Mouse (Mus musculus) layer of hippocampus, postnatal 14 days (tissue): Measurements from ENCODE around the gene Trhr2. TPM values are rescaled to one million over a fixed set of nuclear protein-coding genes. Genes with fewer than 3 reads are reported as not detected.
"Not testable (repeated sequence)": the region's sequence is repeated elsewhere in the genome, so short reads cannot be mapped to it uniquely, and the experiment has no call there.

Experiments used
- DNase-seq, 2 experiments: peaks; one replicate each; pipeline ENCODE4 v3.0.0; 2021 to 2022; ENCODE audit warnings: low spot score in 2 of 2, mixed read lengths in 1 of 2
- total RNA-seq, 2 experiments: library from RNA; stranded (reverse); gene quantifications; 2 replicates each; pipeline ENCODE4 v1.2.3; 2021

Gene Trhr2
- total RNA-seq, 2 experiments from 2014 or later, result 0.76 to 0.81 TPM

DNA sequence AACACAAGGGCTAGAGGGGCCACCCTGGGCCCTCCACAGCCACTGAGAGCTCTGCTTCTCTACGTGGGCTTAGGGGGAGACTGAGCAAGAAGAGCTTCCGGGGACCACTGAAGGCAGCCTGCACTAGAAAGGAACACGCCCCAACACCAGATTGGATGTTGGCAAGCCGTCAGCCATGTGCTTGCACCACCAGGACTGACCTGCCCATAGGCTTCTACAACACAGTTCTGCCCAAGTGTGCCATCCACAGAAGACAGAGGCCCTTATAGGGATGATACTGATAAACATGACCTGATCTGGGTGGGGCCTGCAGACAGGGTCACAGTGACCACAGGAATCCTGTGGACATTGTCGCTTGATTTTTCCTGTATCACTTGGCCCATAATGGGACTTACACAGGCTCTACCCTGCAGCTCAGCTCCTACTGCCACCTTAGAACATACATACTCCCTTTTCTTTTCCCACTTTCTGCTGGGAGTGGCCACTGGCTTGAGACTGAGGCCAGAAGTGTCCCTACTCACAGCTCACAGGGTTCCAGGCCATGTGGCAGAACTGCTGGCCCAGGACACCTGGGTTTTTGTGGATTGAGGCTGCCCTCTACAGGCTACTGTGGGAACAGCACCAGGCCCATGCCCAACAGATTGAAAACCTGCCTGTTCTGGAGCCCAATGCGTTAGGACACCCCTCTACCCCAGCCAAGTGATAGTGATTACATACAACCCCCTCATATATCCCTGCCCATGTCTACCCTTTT, 27.6 kb downstream of the Trhr2 start:
- DNase-seq, result peak; percentile 82 to 87

DNA sequence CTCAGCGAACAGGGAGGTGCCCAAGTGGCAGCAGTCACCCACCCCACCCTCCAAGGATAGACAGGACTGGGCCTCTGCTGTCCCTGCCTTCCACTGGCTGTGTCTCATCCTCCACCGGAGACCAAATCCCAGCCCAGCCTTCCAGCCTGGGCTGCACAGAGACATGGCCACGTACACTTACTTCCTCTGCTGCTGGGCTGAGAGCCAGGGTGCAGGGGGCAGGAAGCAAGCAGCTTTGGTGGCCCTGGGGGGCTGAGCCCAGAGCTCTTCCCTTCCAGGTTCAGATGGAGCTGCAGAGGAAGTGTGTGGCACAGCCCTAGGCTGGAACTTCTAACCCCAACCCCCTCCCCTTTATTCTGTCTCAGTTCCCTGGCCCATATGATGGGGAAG, 29.4 kb downstream of the Trhr2 start:
- DNase-seq, result no peak

DNA sequence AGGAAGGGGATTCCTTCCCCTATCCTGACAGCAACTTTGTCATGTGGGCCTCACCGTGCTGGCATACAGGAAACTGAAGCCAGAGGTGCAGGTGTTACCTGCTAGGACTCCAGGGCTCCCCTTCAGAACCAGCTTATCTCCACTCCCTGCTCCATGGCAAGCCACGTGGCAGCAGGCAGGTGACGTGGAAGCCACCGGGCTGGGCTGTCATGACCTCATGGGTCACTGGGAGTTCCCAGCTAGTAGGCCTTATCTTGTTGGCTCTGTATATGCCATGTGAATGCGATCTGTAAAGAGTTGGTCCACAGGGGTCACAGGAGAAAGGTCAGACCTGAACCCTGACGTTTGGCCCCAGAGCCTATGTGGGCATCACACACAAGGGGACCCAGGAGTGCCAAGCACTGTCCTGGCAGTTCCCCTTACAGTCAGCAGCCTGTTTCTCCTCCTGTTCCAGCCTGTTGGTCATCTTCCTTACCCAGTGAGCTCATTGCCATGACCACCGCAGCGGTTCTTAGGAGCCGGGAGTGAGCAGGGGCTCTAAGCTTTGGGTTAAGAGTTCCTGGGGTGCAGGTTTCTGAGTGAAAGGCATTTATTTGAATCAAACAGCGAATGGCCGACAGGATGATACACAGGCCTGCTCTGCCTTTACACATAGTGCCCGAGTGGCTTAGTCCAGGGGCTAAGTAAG, 30.0 kb downstream of the Trhr2 start:
- no peak for DNase-seq

DNA sequence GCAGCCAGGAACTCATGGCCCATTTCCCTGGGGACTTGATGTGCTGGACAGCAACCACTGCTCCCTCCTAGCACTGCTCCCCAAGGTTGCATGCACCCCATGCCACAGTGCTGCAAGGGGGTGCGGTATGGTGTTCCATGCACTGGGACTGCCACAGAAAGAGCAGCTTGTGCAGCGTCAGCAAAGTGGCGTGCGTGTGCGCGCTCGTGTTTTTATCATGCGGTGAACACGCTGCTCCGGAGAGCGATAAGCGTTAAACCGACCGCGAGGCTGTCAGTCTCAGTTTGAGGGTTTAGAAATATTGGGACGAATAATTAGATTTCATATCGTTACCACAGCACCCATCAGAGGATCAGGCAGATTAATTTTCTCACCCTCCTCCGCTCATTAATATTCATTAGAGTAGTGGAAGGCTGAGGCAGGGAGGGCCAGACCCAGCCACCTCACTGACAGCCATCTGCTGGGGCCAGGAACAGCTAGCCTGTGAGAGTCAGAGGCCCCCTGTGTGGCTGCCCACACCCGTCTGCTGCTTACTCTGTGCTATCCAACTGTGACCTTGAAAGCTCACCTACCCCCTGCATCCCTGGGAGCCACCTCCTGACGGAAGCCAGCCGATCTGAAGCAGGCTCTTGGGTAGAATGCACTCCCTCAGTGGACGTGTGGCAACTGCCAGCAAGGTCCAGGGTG, 30.9 kb downstream of the Trhr2 start:
- no peak for DNase-seq

GRCm38 (mm10) chr8:122329072-122329471, 31.5 kb downstream of the Trhr2 start:
- DNase-seq, result no peak

DNA sequence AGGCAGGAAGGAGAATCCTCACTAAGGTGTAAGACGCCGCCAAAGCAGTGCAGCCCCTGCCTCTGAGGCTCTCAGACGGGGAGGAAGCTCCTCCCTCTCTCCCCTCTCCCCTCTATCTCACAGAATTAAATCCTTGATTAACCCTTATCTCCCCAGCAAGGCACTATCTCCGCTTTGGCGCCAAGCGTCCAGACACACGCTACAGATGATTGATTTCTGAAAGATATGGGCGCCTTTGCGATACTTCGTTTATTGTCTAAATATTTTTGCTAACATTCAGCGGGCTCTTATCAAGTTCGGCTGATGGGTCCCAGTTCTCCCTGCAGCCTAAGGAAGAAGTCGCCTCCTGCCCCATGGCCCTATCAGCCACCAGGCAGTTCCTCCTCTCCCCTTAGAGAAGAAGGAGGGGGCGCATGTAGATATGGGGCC, 34.4 kb downstream of the Trhr2 start:
- DNase-seq, result no peak

- no peak for DNase-seq
These were observed 35.4 kb downstream of the Trhr2 start for GRCm38 (mm10) chr8:122325196-122325595.

GRCm38 (mm10) chr8:122323951-122324402, 36.6 kb downstream of the Trhr2 start:
- not testable (repeated sequence) for DNase-seq

GRCm38 (mm10) chr8:122322792-122323191, 37.8 kb downstream of the Trhr2 start:
- no peak for DNase-seq

- no peak for DNase-seq
These were observed 38.4 kb downstream of the Trhr2 start for GRCm38 (mm10) chr8:122322126-122322525.

DNA sequence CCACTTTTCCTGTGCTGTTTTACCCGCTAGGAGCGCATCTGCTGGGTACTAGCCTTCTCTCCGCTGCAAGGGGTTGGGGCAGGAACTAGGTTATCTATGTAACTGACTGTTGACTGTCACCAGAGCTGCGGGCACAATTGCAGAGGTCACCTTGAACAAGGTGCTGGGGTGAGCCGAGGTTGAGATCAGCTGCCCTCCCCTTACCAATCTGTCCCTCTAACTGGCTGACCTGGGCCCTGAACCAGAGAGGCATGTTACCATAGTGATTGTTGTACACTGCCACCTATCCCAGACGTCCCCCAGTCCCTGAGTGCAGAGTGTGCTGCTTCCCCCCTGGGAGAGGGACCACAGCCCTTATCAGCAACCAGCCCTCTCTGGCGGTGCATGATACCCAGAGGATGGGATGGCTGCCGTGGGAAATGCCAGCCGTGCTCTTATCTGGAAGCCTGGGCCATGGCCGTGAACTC, 39.1 kb downstream of the Trhr2 start:
- no peak for DNase-seq

DNA sequence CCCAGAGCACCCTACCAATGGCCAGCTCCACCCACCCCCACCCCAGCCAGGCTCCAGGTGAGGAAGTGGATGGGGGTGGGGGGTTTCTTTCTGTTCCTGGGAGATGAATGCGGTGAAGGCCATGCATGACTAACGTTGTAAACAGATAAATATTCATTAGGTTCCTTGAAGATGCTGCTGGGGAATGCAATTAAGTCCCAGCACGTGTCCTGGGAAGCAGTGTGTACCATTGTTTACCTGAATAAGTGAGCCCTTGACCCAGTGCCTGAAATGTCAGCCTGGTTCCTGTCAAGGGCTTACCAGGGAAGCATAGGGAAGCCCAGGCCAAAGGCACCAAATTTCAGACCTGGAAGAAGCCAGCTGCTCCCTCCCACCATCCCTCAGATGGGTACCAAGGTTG, 40.0 kb downstream of the Trhr2 start:
- DNase-seq, result no peak

DNA sequence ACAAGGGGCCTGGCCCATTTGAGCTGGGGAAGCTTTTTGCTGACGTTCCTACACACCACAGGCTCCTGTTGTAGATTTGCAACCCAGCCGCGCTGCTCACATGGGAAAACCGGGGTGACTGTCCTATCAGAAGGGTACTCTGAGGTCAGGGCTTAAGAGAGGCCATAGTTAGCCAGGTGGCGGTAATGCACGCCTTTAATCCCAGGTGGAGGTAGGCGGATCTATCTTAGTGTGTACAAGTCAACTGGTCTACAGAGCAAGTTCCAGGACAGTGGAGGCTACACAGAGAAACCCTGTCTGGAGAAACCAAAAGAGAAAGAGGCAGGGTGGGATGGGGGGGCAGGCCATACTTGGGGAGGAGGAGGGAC, 40.9 kb downstream of the Trhr2 start:
- no peak for DNase-seq

DNA sequence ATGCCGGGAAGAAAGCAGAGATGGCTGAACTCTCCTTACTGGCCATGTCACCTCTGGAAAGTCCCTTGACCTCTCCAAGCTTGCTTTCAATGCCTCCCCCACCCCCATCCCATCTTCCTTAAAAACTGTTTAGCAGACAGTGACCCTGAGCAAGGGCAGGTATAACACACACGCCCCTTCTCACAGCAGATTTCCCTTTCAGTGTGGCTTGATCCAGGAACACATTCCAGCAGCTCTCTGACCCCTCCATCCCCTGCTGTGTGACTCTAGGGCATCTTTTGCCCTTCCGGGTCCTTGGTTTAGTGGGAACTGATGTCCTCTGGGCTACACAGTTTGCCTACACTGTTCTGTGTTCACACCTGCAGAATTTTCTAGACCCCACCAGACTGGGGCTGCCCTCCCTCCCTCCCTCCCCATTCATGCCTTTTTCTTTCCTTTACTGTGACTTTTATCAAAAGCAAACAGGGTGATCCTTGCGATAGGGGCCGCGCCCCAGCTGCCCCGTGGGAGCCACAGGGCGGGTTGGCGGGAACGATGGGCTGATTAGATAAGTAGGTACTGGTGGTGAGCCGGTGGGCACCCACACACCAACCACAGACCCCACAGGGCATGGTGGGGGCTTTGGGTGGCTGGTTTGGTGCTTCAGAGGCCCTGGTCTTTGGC, 41.4 kb downstream of the Trhr2 start:
- no peak for DNase-seq

DNA sequence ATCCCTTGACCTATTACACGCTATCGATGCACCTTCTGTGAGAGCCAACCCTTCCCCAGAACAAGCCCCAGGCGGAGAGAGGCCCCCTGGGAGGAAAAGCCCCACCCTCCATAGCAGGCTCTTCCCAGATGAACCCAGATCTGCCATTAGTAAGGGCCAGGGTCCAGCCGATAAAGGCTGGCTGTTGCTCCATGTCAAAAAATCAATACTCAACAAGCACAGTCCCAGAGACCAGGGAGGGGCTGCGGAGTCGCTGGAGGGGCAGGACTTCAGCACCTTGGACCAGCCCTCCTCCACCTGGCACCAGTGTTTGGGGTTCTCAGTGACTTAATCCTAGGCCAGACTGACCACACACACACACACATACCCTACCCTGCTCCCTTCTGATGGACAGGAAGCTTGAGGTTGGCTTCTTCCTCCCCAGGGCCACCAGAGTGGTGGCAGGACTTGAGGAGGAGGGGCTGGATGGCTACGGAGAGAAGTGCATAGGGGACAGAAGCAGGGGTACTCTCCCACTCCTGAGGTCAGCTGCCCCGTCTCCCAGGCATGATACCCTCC, 42.5 kb downstream of the Trhr2 start:
- DNase-seq, result no peak

DNA sequence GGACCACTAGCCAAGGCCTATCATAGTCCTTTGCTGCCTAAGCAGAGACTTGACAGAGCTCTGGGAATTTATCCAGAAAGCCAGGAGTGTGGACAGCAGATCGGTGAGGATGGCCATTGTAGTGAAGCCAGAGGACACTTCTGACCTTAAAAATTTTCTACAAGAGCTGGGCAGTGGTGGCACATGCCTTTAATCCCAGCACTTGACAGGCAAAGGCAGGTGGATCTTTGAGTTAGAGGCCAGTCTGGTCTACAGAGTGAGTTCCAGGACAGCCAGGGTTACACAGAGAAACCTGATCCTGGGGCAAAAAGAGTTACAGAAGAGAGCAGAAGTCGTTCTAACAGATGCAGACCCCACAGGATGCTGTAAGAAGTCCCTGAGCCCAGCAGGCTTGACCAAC, 44.1 kb downstream of the Trhr2 start:
- DNase-seq, result no peak

DNA sequence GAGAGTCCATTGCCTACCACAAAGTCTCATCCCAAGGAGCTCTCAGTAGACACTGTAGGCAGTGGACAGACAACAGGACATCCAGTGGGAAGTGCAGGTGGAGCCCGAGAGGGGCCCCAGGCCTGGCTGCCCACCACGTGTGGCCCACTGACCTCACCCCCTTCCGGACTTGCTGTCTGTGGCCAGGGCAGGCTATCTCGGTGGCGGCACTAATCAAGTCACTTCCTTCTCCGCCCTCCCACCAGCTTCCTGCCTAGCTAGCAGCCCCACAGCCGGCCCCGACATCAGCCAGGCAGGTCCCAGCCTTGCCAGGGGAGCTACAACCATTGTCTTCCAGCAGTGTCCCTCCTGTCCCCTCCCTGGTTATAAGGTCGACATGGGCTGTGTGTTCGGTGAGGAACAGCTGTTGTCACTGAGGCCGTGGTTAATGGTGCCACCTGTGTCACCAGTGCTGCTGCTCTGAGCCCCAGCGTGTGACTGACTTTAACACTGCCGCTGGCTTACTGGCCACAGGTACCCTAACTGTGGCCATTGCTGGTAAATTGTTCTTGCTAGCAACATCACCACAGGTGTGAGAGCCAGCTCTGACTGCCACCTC, 45.5 kb downstream of the Trhr2 start:
- DNase-seq, result no peak

DNA sequence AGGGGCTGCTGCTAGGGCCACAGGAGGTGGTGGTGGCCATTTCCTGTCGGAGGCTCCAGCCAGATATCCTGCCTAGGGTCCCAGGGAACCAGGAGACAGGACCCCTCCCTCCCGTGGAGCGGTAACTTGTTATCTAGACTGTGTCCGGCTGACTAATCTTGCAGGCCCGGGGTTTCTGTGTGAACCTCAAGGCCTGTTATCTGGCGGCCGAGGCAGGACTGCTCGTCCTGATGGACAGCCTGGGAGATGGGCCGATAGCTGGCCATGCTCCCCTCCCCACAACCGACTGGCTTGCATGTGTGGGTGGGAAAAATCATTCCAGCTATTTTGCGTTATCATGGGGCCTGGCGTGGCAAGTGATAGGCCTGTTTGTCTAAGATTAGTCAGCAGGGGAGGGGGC, 47.2 kb downstream of the Trhr2 start:
- no peak for DNase-seq

DNA sequence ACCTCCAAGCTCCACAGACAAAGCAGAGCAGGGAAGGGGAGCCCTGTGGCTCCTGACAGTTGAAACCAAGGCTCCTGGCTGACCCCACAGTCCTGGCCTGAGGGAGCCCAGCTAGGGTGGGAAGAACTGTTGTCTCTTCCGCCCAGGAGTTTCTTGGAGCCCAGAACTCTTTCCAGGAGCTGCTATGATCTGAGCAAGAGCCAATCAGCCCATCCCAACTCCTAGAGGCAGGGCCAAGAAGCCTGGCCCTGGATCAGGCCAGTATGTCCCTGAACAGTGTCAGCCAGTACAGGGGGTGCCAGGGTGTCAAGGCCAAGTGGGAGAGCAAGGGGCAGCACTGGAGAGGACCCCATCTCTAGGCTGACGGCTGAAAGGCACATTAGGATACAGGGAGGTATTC, 48.0 kb downstream of the Trhr2 start:
- DNase-seq, result no peak

DNA sequence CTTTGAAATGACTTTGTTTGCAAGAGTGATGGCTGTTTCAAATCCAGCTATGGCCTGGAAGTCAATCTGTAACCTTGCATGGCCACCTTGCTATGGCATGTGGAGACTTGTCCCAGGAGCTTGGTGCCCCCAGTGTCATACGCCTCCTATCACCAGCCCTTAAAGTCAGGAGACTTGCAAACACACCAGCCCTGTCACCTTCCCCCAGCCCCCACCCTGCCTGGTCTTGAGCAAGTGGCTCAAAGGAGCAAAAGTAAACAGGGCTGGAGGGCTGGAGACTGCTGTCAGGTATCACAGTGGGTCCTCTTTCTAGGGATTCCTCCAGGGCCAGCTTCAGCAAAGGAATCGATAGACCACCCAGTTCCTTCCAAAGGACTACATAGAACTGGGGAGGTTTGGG, 49.4 kb downstream of the Trhr2 start:
- DNase-seq, result no peak

GRCm38 (mm10) chr8:122309272-122309671, 51.3 kb downstream of the Trhr2 start:
- DNase-seq, result no peak
